Mouse (Mus musculus) embryo, embryonic 10.5 days (tissue): ENCODE data around the gene Trim26.
"Not testable (repeated sequence)": the region's sequence is repeated elsewhere in the genome, so short reads cannot be mapped to it uniquely, and the experiment has no call there.

Source experiments
- DNase-seq: peaks from one replicate; pipeline ENCODE4 v3.0.0-alpha.2; 2015; ENCODE audit warnings: low spot score

The Trim26 gene

GRCm38 (mm10) chr17:36836874-36837647 lies at the start of gene Trim26:
Gene Trim26, plus strand, starts transcription at chr17:36837134.
- DNase-seq, result peak; percentile 98

DNA sequence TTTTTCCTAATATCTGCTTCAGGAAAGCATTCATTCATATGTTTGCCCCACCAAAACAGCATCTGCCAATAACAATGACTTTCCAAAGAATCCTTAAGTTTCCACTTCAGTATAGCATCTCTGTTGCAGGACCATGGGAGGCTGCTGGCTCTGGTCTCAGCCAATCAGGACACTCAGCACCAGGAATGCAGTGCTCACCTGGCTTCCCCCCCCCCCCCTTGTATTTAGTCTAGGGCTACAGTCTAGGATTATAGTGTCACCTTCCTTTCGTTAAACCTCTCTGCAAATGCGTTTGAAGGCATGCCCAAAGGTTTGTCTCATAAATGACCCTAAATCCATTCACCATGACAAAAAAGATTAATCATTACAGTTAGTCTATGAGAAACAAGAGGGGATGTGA lies 48.6 kb upstream of the Trim26 start:
- no peak for DNase-seq

DNA sequence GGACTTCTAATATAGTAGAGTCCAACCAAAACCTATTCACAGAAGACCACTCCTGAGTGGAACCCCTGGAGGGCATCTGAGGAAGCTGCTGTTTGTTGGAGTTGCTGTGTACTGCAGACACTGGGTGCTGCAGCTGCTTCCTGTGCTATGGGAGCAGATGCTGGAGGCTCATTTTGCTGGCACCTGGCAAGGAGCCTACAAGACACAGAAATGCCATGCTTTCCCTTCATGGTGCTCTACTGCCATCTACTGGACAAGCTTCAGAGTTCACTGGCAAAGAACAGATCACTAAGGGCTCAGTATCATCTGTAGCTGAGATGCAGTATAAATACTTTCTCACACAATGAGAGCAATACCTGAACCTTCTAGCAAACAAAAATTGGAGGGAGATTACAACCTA lies 48.1 kb upstream of the Trim26 start:
- peak; percentile 84 for DNase-seq

- DNase-seq, result no peak
Measured at GRCm38 (mm10) chr17:36799493-36799892, 37.4 kb upstream of the Trim26 start.

DNA sequence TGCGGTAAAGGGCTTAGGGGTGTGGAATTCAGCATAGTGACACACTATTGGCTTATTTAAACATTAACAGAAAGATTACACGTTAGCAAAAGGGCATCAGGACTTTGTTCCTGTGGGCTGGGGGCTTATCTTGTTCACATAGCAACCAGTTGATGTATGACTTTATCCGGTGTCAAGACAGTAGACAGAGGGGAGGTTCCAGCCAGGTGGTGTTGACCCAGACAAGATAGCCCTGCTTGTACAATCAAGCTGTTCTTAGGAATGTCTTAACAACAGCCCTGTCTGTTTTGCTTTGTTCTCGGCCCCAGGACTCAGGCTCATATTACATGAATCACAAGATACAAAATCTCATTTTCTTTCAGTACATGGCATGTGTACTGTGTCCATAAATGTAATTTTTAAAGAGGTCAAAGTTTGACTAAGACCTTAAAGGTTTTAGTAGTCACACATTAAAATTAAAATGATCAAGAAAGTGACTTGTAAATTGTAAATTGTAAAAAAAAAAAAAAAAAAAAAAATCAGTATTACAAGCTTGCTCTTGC lies 36.9 kb upstream of the Trim26 start:
- DNase-seq, result not testable (repeated sequence)

- DNase-seq, result no peak
Measured at GRCm38 (mm10) chr17:36811871-36812270, 25.1 kb upstream of the Trim26 start, which contains the start of gene H2-M10.6. Gene H2-M10.6, plus strand, starts transcription at chr17:36812171.

DNA sequence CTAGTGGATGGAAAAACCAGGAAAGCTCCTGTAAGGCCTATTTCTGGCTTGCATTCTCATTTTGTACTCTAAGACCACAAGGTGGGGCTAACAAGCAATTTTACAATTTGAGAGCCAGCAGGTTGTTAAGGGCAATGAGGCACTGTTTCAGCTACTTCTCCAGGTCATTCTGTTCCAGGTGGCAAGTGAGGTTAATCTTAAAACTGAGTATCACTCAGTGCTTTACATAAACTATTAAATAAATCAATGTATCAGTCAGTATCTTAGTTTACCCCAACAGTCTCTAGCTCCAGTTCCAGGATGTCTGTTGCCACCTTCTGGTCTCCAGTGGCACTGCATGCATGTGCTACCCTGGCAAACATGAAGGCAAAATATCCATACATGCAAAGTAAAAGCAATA lies 12.9 kb upstream of the Trim26 start:
- peak; percentile 71 for DNase-seq

DNA sequence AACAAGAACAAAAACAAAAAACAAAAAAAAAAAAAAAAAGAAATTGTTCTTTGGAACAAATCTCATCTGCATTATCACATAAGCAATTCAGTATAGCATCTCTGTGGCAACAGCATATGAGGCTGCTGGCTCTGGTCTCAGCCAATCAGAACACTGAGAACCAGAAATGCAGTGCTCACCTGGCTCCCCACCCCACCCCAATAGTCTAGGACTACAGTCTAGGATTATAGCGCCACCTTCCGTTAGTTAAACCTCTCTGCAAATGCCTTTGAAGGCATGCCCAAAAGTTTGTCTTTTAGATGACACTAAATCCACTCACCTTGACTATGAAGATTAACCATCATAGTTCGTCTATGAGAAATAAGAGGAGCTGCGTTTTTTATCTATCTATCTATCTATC lies 11.4 kb upstream of the Trim26 start:
- peak; percentile 12 for DNase-seq

GRCm38 (mm10) chr17:36826002-36826401 lies 10.9 kb upstream of the Trim26 start:
- peak; percentile 73 for DNase-seq

DNA sequence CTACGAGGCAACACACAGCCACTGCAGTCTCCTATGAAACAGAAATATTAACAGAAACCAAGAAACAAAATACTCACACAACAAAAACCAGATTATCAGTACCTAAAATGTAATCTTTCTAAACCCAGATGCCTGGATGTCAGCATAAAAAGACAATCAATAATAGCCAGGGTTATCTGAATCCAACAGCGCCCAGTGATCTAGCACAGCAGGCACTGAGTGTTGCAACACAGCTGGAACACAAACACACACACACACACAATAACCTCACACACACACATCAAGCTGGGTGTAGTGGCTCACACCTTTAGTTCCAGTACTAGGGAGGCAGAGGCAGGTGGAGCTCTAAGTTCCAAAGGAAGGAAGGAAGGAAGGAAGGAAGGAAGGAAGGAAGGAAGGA lies 8.4 kb upstream of the Trim26 start:
- no peak for DNase-seq

DNA sequence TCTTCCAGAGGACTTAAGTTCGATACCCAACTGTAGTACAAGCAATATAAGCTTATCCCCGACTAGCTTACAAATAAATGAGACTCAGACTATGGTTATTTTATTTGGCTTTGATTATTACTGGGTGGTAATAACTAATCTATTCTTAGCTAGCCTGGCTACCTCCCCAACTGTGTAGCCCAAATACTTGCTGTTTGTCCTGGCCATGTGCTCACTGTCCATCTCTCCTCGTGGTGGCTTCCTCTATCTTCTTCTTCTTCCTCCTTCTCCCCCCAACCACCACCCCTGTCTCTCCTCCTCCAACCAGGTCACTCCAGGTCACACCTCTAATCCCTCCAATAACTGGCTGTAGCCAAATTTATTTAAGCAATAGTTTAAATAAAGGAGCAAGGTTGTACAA lies 6.5 kb upstream of the Trim26 start:
- no peak for DNase-seq

DNA sequence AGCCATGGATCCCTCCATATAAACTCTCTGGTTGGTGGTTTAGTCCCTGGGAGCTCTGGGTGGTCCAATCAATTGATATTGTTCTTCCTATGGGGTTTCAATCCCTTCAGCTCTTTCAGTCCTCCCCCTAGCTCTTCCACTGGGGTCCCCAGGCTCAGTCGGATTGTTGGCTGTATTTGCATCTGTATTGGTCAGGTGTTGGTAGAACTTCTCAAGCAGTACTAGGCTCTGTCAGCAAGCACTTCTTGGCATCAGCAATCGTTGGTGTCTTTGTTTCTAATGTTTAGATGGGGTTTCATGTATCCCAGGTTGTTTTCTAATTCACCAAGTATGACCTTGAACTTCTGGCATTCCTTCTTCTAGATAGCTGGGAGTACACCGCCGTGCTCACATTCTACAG lies 4.2 kb upstream of the Trim26 start:
- no peak for DNase-seq

GRCm38 (mm10) chr17:36835591-36836426 lies 1.1 kb upstream of the Trim26 start:
- DNase-seq, result peak; percentile 78

DNA sequence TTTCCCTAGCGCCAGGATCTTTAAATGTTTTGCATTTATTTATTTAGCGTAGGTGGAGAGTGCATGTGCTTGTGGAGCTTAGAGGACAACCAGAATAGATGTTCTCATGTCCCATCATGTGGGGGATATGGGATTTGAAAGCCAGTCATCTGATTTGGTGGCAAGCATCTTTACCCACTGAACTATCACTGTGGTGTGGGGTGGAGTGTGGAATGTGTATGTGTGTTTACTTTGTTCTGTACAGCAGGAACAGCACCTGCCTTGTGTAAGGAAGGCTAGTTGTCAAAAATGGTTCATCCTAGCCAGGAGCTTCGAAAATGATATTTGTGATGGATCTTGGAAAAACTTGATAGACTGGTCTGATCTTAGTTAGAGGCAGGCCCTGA lies 514 bp upstream of the Trim26 start:
- DNase-seq, result no peak

GRCm38 (mm10) chr17:36839001-36839400 lies 2.1 kb downstream of the Trim26 start:
- DNase-seq, result no peak

GRCm38 (mm10) chr17:36839931-36840330 lies 3.0 kb downstream of the Trim26 start:
- no peak for DNase-seq

- DNase-seq, result no peak
Measured at GRCm38 (mm10) chr17:36840961-36841445, 4.1 kb downstream of the Trim26 start.

- no peak for DNase-seq
Measured at GRCm38 (mm10) chr17:36843696-36844095, 6.8 kb downstream of the Trim26 start.

- DNase-seq, result no peak
Measured at GRCm38 (mm10) chr17:36844286-36844719, 7.4 kb downstream of the Trim26 start.

DNA sequence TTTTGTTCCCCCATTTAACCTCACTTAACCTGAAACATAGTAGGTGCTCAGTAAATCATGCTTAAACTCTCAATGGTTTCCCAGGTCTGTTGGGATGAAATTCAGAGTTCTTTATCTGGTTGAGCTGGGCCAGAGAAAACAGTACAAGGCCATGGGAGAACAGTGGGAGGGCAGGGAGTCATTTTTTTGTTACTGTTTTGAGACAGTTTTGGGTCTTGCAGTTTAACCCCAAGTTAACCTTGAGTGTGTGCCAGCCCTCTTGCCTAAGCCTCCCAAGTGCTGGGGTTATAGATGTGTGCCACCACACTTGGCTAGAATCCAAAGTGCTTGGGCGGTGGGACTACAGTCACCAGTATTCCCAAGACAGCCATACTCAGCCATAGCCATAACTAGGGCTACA lies 7.8 kb downstream of the Trim26 start:
- no peak for DNase-seq

- no peak for DNase-seq
Measured at GRCm38 (mm10) chr17:36848911-36849310, 12.0 kb downstream of the Trim26 start.

DNA sequence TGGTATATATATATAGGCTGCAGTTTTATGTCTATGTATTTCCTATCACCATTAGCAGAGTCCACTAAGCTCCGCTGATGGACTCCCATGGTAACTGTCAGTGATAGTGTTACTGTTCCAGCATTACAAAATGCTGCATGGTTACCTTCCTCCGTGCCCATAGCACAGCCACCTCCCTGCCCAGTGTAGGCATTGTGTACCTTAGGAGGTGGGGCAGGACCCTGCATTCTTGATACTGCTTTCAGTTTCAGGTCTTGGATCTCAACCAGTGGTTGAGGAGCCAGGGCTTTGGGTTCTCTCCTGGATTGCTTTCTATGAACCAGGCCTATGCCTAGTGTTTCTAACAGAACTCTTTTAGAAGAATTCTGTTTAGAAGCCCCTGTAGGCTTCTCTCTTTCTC lies 13.1 kb downstream of the Trim26 start:
- DNase-seq, result no peak

- DNase-seq, result no peak
Measured at GRCm38 (mm10) chr17:36851200-36851599, 14.3 kb downstream of the Trim26 start.
